Mouse (Mus musculus) midbrain, embryonic 12.5 days (tissue): Measurements from ENCODE around the gene Dpp7. TPM values are rescaled to one million over a fixed set of nuclear protein-coding genes. Genes with fewer than 3 reads are reported as not detected.
A peak's percentile ranks its signal among the peaks of the same experiment; 100 is the strongest.

Source experiments
- ATAC-seq: fragments of 200-750 bp; cut with Nextera tagmentation; 2 replicates; pipeline ENCODE4 v1.8.0; 2017; ENCODE audit warnings: low read depth, moderate TSS enrichment, moderate library complexity; ENCODE audit not compliant: low FRiP score
- H3K27ac ChIP-seq: fragments of 300-500 bp; sonication (generic); replicated peaks from 2 replicates; pipeline ENCODE4 v1.5.1; 2016; ENCODE audit warnings: mild to moderate bottlenecking
- H3K27me3 ChIP-seq: fragments of 300-500 bp; sonication (generic); 2 replicates; pipeline ENCODE4 v1.6.1; 2016; ENCODE audit warnings: mild to moderate bottlenecking
- H3K36me3 ChIP-seq: fragments of 300-500 bp; sonication (generic); 2 replicates; pipeline ENCODE4 v1.6.1; 2016
- H3K4me1 ChIP-seq: fragments of 300-500 bp; sonication (generic); 2 replicates; pipeline ENCODE4 v1.6.1; 2016
- H3K4me2 ChIP-seq: fragments of 300-500 bp; sonication (generic); replicated peaks from 2 replicates; pipeline ENCODE4 v1.6.1; 2016; ENCODE audit warnings: mild to moderate bottlenecking, moderate library complexity
- H3K4me3 ChIP-seq: fragments of 300-500 bp; sonication (generic); 2 replicates; pipeline ENCODE4 v1.5.1; 2016; ENCODE audit warnings: mild to moderate bottlenecking
- H3K9ac ChIP-seq: fragments of 300-500 bp; sonication (generic); replicated peaks from 2 replicates; pipeline ENCODE4 v1.6.1; 2016; ENCODE audit warnings: mild to moderate bottlenecking, moderate library complexity
- H3K9me3 ChIP-seq: fragments of 300-500 bp; sonication (generic); 2 replicates; pipeline ENCODE4 v1.6.1; 2016; ENCODE audit warnings: mild to moderate bottlenecking
- WGBS: fragments of 180-500 bp; shearing (Covaris S2); methylation state at CpG from one replicate; pipeline ENCODE4 v1.1.7; 2016; 5-methylcytosine and 5-hydroxymethylcytosine counted together
- polyA plus RNA-seq: library from polyadenylated mRNA; unstranded; fragments of >200 nt; fragmentation: Nextera tagmentation; extraction: Ambion mirVana; gene quantifications from 2 replicates; pipeline ENCODE4 v1.2.1, GENCODE M21; 2016

Gene Dpp7
- polyA plus RNA-seq, 1 experiment from 2014 or later = 20.5 TPM

DNA sequence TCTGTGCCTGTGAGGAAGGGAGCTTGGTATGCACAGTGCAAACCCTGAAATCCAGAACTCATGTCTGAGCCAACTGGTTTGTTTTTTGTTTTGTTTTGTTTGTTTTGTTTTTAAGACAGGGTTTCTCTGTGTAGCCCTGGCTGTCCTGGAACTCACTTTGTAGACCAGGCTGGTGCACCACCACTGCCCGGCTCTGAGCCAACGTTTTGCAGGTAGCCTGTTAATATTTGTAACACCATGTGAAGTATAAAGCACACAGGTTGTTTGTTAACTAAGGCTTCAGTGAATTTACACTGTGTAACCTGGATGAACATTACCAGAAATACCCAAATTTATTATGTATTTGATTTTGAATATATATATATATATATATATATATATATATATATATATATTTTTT, 30.1 kb downstream of the Dpp7 start:
- no peak for ATAC-seq
- 85% methylated on average over 2 of the region's 2 CpGs for WGBS
- H3K4me1 ChIP-seq = no peaks in the 10 kb centered on the region
- H3K4me2 ChIP-seq = no peak overlapping the region
- no peak overlapping the region for H3K4me3 ChIP-seq
- H3K27me3 ChIP-seq = peaks cover 16% of the 10 kb centered on the region
- no peaks in the 10 kb centered on the region for H3K9me3 ChIP-seq
- H3K9ac ChIP-seq = no peak overlapping the region
- no peak overlapping the region for H3K27ac ChIP-seq
- no peaks in the 10 kb centered on the region for H3K36me3 ChIP-seq

DNA sequence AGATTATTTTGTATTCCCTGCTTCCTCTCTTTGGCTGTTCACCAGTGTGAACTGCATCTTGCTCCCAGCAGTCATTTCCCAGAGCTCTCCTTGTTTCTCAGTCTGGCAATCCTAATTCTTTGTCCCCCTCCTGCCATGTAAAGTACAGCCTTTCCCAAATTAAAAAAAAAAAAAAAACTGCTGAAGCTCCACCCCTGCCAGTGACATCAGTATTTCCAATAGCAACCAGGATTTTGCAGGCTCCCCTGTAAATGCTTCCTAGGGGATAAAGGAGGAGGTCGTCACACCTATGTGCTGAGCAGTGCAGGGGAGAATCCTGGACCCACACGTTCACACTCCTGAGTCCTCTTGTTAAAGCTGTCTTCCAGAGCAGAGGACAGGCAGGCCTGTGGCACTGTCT, 36.1 kb downstream of the Dpp7 start:
- Histone ChIP-seq H3K4me1 (peaks cover 9% of the 10 kb centered on the region; the same call in 1 of the 2 replicates), H3K9me3 (no peaks in the 10 kb centered on the region), H3K27ac (no peak overlapping the region), H3K27me3 (peaks cover 71% of the 10 kb centered on the region), H3K36me3 (no peaks in the 10 kb centered on the region), H3K4me2 (no peak overlapping the region), H3K9ac (no peak overlapping the region), H3K4me3 (no peak overlapping the region)
- ATAC-seq = no peak
- WGBS = 32% methylated on average over 2 of the region's 2 CpGs

DNA sequence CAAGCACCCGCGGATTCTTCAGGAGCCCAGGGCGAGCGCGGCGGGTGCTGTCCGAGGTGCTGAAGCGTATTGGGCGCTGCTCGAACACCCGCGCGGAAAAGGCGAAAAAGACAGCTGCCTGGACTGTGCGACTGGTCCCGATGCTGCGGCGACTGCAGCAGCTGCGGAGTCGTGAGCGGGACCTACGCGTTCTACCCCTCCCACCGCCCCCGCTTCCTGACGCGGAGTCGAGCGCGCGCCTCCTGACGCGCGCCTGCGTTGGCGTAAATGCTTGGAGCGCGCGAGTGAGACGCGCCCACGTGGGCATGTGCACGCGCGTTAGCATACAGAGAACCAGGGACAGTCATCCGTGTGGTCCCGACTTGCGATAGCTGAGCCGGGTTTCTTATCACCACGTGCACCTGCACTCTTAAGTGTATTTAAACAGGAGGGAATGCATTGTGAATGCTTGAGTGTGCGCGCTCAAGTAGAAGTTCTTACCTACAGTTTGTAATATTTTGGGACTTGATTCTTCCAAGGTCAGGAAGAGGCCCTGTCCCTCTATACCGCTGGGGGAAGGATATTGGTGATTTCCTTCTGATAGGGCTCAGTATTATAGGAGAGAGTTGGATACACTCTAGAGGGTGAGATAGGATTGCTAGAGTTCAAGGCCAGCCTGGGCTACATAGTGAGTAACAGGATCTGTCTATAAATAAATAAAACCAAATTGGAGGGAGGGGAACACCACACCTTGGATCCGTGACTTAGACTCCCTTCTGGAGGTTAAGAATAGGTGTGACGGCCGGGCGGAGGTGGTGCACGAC, 37.0 kb downstream of the Dpp7 start, which contains the start of gene Grin1:
Gene Grin1 (minus strand): TSS at position 217 of the 803 bp plus-strand sequence.
- peak; percentile 47 for ATAC-seq
- Histone ChIP-seq H3K9ac (peak within 1 kb of the TSS; percentile 49), H3K9me3 (no peaks in the 10 kb centered on the region), H3K4me1 (peaks cover 9% of the 10 kb centered on the region; the same call in 1 of the 2 replicates), H3K27ac (0 out of 2 replicates have a peak within 1 kb of the TSS, but pooled peaks have one; percentile 35), H3K27me3 (peaks cover 80% of the 10 kb centered on the region), H3K4me3 (peak within 1 kb of the TSS; percentile 45), H3K4me2 (peak within 1 kb of the TSS; percentile 62), H3K36me3 (no peaks in the 10 kb centered on the region)
- 9% methylated on average over 58 of the region's 58 CpGs for WGBS

DNA sequence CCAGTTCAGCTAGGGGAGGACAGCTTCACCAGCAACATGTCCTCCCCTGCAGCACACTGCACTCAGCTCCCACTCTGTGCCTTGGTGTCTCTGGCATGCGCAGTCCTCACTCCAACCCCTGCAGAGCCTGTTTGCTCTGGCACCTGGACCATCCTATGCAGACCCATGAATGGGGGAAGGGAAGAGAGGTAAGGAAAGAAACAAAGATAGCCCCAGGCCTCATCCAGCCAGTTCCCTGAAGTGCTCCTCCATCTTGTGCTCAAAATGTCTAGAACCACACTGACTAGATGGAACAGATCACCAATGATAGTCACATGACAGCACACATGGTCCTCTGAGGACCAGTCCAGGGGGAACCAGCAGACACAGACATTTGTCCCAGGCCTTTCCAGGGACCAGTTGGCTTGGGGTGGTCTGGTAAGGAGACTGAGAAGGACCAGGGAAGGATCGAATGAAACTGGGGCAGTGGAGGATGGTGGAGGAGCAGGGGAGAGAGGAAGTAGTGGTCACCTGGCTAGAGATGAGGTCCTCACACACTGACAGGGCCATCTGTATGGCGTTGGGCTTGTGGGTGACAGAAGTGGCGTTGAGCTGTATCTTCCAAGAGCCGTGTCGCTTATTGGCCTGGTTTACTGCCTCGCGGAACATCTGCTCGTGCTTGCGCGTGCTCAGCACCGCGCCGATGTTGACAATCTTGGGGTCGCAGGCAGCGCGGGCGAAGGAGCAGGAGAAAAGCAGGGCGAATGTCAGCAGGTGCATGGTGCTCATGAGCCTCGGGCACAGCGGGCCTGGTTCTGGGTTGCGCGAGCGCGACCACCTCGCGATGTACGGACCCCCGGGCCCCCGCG, 37.8 kb downstream of the Dpp7 start:
- Histone ChIP-seq H3K4me1 (peaks cover 9% of the 10 kb centered on the region; the same call in 1 of the 2 replicates), H3K4me3 (peak overlapping the region; percentile 45), H3K27me3 (peaks cover 88% of the 10 kb centered on the region), H3K36me3 (no peaks in the 10 kb centered on the region), H3K27ac (0 out of 2 replicates have a peak overlapping the region, but pooled peaks have one; percentile 35), H3K9me3 (no peaks in the 10 kb centered on the region), H3K4me2 (peak overlapping the region; percentile 62), H3K9ac (peak overlapping the region; percentile 49)
- ATAC-seq = peak; percentile 34; the same call in 1 of the 2 replicates
- WGBS = 4% methylated on average over 31 of the region's 31 CpGs

DNA sequence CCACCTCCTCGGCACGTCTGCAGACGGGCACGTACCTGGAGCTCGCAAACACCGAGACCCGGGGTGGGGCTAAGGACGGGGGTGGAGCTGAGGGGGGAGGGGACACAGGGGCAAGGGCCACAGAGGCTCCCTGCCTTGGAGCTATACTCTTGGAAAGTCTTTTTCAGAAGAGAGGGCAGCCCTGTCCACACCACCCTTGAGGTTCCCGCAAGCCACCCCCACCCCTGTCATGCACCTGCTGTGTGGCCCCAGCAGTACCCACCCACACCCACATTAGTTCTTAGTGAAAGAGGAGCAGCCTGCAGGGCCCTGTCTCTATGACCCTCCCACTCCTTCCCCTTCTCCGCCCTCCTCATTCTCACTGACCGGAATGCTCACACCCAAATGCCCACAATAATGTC, 44.7 kb downstream of the Dpp7 start:
- no peaks in the 10 kb centered on the region for H3K9me3 ChIP-seq
- no peak overlapping the region for H3K4me2 ChIP-seq
- H3K4me3 ChIP-seq = no peak overlapping the region
- no peaks in the 10 kb centered on the region for H3K4me1 ChIP-seq
- no peak for ATAC-seq
- WGBS = 4% methylated on average over 11 of the region's 11 CpGs
- H3K9ac ChIP-seq = no peak overlapping the region
- no peaks in the 10 kb centered on the region for H3K36me3 ChIP-seq
- H3K27me3 ChIP-seq = peaks cover 97% of the 10 kb centered on the region
- H3K27ac ChIP-seq = no peak overlapping the region

DNA sequence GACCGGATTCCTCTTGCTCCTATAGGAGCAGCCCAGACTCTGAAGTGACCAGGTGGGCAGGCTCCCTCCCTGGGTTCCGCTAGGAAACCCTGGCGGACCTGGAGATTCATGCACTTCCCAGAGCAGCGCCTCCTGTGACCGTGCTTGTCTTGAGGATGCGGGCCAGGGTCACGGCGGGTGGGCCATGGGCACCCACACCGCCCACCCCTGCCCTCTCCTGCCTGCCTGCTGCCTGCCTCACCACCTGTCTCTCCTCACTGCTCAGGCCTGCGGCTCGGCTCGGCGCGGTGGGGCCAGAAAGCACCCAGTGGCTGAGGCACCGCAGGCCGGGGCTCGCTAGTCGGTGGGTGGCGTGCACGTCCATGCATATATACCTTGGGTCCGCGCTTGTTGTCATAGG, 45.2 kb downstream of the Dpp7 start:
- Histone ChIP-seq H3K27me3 (peaks cover 97% of the 10 kb centered on the region), H3K9me3 (no peaks in the 10 kb centered on the region), H3K36me3 (no peaks in the 10 kb centered on the region), H3K4me3 (no peak overlapping the region), H3K4me2 (no peak overlapping the region), H3K4me1 (no peaks in the 10 kb centered on the region), H3K27ac (no peak overlapping the region), H3K9ac (no peak overlapping the region)
- 2% methylated on average over 22 of the region's 22 CpGs for WGBS
- ATAC-seq = no peak

DNA sequence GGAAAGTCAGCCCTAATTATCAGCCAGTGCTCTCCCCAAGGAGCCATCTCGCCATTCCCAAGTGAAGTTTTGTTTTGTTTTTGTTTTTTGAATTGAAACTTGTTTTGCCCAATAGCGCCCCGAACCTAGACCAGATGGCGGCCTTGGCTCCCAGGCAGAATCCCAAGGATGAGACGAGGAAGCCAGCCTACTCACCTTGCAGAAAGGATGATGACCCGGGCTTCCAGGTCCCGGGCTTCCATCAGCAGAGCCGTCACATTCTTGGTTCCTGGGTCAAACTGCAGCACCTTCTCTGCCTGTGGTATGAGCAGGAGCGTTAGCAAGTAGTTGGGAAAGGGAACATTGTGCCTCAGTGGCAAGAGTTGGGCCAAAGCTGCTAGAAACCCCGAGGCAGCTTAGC, 46.0 kb downstream of the Dpp7 start:
- H3K4me3 ChIP-seq = no peak overlapping the region
- H3K9me3 ChIP-seq = no peaks in the 10 kb centered on the region
- H3K27ac ChIP-seq = no peak overlapping the region
- peaks cover 96% of the 10 kb centered on the region for H3K27me3 ChIP-seq
- no peak overlapping the region for H3K4me2 ChIP-seq
- peaks cover 2% of the 10 kb centered on the region; the same call in 1 of the 2 replicates for H3K4me1 ChIP-seq
- no peak overlapping the region for H3K9ac ChIP-seq
- no peaks in the 10 kb centered on the region for H3K36me3 ChIP-seq
- WGBS = 55% methylated on average over 10 of the region's 10 CpGs
- no peak for ATAC-seq

DNA sequence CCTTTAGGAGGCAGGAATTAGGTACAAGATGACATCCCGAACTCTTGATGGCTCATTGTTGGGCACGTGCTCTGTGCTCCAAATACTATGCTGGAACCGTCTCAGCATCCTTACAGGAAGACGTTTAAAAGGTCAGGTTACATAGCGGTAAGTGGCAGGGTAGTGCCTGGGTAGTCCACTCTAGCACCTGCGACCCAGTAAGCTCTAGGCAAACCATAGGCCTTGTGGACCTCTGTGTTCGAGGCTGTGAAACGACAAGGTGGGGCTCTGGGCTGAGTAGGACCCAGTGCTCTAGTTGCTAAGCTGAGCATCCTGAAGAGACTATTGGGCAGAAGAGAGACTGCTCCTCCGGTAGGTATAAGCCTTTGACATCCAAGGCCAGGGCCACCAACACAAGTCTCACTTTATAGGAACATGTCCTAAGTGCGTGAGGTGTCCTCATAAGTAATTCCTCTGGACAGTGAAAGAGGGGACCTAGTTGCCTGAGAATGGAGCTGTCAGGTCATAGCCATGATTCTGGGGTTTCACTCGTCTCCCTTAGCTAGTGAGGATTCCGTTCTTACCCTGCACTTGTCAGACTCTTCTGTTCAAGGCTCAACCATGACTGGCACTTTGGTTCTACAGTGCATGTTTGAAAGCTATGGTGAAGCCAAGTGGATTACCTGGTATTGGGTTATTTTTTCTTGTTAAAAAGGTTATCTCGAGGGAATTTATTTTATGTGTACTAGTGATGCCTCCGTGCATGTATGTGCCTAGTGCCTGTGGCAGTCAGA, 50.4 kb downstream of the Dpp7 start:
- peak overlapping the region; percentile 81 for H3K4me2 ChIP-seq
- H3K4me1 ChIP-seq = peaks cover 13% of the 10 kb centered on the region
- ATAC-seq = no peak; the same call in 1 of the 2 replicates
- H3K9ac ChIP-seq = peak overlapping the region; percentile 49
- H3K4me3 ChIP-seq = peak overlapping the region; percentile 45
- peak overlapping the region; percentile 39; the same call in 1 of the 2 replicates for H3K27ac ChIP-seq
- no peaks in the 10 kb centered on the region for H3K36me3 ChIP-seq
- WGBS = 49% methylated on average over 14 of the region's 14 CpGs
- H3K27me3 ChIP-seq = peaks cover 68% of the 10 kb centered on the region
- H3K9me3 ChIP-seq = no peaks in the 10 kb centered on the region

DNA sequence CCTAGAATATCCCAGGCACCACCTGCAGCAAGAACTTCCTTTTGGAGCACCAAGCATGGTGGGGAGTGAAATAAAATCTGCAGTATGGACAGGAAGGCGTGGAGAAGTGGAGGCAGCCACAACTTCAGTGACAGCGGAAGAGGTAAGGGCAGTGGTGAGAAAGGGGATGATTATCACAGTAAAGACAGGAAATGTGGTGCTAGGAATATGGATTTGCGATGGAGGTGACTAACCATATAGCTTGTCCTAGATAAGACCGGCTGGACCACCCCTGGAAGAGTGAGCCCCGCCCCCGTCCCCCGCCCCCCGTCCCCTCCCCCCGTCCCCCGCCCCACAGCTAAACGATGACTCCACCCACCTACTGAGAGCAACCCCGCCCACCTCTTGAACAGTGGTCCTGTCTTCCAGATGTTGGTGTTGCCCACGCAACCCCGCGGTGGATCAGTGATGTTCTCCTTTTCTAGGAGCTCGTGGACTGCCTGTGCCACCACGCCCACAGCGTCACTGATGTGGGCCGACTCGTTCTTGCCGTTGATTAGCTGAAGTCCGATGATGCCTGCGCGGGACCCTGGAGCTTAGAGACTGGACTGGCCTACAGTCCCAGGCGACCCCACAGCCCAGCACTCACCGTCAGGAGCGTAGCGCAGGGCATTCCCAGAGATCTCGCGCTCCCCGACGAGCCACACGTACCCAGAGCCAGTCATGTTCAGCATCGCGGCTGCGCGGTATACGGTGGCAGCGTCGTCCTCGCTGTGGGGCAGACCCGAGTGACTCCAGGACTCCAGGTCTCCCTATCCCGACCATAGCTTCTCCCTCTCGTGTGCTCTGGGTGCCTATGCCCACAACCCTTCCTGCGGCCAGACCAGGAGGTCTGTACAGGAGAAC, 51.3 kb downstream of the Dpp7 start:
- Histone ChIP-seq H3K27me3 (peaks cover 60% of the 10 kb centered on the region), H3K36me3 (no peaks in the 10 kb centered on the region), H3K4me3 (peak overlapping the region; percentile 45), H3K27ac (peak overlapping the region; percentile 39; the same call in 1 of the 2 replicates), H3K9me3 (no peaks in the 10 kb centered on the region), H3K9ac (peak overlapping the region; percentile 49), H3K4me2 (peak overlapping the region; percentile 81), H3K4me1 (peaks cover 13% of the 10 kb centered on the region)
- ATAC-seq = peak; percentile 88
- WGBS = 2% methylated on average over 42 of the region's 45 CpGs

DNA sequence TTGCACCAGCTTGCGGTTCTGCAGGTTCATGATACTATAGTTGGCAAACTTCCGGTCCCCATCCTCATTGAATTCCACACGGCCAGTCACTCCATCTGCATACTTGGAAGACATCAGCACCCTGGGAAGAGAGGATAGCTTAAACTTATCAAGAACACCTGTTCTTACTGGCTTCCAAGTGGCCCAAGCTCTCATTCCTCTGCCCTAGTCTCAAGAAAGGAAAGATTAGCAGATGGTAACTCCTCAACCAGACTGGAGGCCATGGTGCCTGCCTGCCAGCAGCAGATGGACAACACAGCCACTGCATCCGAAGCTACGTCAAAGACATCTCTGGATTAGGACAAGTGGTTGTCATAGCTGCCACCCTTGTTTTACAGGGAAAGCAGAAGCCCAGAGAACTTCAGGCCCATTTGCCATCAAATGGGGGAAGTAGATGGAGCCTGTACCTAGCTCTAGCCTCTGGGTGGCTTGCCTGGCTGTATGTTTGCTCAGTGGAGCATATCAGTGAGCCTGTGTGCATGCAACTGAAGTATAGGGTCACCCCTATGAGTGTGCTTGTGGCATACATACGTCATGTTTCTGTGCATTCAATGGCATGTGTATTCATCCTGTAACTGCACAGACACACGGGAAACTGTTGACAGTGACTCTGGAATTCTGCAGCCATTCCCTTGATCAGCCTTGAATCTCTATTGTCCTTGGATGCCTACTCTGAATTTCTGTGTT, 52.1 kb downstream of the Dpp7 start:
- peak overlapping the region; percentile 81 for H3K4me2 ChIP-seq
- WGBS = 72% methylated on average over 7 of the region's 7 CpGs
- H3K36me3 ChIP-seq = no peaks in the 10 kb centered on the region
- H3K27me3 ChIP-seq = peaks cover 53% of the 10 kb centered on the region
- H3K4me1 ChIP-seq = peaks cover 13% of the 10 kb centered on the region
- H3K27ac ChIP-seq = no peak overlapping the region
- ATAC-seq = peak; percentile 9; the same call in 1 of the 2 replicates
- H3K9ac ChIP-seq = 0 out of 2 replicates have a peak overlapping the region, but pooled peaks have one; percentile 21
- no peaks in the 10 kb centered on the region for H3K9me3 ChIP-seq
- H3K4me3 ChIP-seq = peak overlapping the region; percentile 45
